Mouse (Mus musculus): ENCODE measurements around the gene Cpm. TPM values are rescaled to one million over a fixed set of nuclear protein-coding genes. Genes with fewer than 3 reads are reported as not detected.
"Not testable (repeated sequence)": the region's sequence is repeated elsewhere in the genome, so short reads cannot be mapped to it uniquely, and the experiment has no call there.

Cpm gene
- total RNA-seq (2021), result 10 to 100 TPM; 13.2 to 14.0 TPM
- long read RNA-seq, experiment 1, partial matches to known transcripts, result 12 of 44 reads
- long read RNA-seq, experiment 1, other reads (novel, unspliced or antisense), result 32 of 44 reads
- long read RNA-seq, experiment 2, partial matches to known transcripts, result 4 of 30 reads
- long read RNA-seq, experiment 2, other reads (novel, unspliced or antisense), result 26 of 30 reads

DNA sequence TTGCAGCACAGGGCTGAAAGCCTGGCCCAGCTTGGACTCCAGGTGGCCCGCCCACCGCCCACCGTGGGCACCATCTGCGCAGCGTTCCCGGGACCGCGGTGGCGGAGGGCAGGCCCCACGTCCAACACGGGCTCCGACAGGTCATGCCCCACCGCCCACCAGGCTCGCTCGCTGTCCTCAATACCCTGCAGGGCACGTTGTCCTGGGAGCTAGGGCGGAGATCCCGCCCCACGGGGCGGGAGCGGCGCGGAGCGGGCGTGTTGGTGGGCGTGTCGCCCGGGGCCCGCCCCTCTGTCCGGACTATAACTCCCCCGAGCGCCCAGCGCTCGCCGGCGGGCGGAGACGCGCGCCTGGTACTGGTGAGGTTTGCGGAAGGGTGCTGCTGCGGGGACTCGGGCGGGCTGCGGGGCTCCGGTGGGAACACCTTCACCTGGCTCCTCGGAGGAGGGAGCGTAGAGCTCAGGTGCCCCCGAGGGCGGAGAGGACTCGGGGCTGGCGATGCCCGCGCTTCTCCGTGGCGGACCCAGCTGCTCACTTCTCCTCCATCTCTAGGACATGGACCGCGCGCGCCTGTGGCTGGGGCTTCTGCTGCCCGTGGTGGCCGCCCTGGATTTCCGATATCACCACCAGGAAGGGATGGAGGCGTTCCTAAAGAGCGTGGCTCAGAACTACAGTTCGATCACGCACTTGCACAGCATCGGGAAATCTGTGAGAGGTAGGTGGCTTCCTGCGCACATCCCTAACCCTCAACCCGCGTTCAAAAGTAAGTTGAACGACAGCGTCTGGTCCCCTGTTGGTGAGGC lies at the start of gene Cpm:
Gene Cpm, plus strand, starts transcription at position 332 of the 803 bp plus-strand sequence.
- peak; percentile 58 to 74 for DNase-seq (ENCODE audit: low spot score in 2 of 2)

DNA sequence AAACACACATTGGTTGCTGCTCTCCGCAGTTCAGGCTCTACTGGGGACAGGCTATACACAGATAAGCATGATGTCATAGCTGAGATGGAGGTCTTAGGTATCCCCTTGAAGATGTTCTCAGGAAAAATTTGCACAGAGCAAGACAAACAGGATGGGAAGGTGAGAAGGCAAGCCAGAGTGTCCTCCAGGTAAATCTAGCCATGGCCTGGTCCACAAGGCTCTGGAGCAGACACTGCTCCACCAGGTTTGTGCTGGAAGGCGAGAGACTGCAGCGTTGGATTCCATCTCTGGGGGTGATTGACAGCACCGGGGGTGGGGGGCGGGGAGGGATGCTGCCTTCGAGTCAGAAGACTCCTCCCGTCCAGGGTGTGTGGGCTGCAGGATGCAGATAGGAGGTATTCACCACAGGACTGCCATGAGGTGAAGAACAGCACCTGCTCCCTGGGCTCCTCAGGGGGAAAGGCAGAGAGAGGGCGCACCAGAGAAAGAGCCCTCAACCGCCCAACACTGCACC lies 49.5 kb upstream of the Cpm start:
- no peak for DNase-seq (ENCODE audit: low spot score in 2 of 2)

DNA sequence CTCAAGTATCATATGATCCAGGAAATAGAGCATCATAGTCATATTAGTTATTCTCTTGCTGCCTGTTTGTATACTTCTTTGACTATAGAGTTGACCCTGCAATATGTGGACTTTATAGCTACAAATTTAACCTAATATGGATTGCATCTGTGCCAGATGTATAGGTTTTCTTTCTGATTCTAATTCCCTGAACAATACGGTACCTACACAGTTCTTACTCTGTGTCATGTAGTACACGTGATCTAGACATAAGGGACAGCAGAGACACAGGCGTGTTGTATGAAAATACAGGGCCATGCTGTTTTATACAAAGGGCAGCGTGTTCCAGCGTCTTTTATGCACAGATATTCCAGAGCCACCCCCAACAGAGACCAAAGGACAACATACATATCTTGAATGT lies 48.9 kb upstream of the Cpm start:
- no peak for DNase-seq (ENCODE audit: low spot score in 2 of 2)

DNA sequence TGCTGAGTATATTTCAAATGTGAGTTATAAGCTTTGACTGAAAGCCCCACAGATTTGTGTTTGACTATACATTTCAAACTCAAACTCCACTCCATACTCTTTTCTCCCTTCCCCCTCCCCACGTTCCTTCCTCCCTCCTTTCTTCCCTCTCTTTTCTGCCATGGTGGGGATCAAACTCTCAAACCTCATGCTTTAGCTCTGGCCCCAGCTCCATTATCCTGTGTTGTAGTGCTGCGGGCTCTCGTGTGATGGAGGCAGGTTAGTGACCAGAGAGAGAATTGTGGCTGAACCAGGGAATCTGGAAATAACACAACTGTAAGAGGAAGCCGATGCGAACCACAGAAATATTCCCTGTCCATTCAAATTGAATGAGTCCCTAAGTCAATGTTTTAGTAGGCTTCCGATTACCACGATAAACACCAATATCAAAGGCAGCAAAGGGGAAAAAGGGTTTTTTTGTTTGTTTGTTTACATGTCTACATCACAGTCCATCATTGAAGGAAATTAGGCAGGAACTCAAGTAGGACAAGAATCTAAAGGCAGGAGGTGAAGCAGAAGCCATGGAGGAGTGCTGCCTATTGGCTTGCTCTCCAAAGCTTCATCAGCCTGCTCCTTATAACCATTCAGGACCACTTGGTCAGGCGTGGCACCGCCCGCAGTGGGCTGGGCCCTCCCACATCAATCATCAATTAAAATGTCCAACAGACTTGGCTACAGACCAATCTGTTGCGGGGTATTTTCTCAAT lies 48.1 kb upstream of the Cpm start:
- no peak for DNase-seq (ENCODE audit: low spot score in 2 of 2)

DNA sequence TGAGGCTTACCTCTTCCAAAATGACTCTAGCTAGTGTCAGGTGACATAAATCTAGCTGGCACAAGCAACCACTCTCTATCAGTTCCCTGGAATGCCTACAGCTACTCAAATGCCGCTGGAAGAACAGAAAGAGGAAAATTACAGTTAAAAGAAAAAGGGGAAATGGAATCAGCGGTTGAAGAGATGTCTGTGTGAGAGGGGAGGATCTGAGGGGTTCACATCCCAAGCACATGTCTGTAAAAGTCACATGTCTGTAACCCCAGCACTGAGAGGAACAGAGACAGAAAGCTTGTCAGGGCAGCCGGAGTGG lies 47.6 kb upstream of the Cpm start:
- no peak for DNase-seq (ENCODE audit: low spot score in 2 of 2)

DNA sequence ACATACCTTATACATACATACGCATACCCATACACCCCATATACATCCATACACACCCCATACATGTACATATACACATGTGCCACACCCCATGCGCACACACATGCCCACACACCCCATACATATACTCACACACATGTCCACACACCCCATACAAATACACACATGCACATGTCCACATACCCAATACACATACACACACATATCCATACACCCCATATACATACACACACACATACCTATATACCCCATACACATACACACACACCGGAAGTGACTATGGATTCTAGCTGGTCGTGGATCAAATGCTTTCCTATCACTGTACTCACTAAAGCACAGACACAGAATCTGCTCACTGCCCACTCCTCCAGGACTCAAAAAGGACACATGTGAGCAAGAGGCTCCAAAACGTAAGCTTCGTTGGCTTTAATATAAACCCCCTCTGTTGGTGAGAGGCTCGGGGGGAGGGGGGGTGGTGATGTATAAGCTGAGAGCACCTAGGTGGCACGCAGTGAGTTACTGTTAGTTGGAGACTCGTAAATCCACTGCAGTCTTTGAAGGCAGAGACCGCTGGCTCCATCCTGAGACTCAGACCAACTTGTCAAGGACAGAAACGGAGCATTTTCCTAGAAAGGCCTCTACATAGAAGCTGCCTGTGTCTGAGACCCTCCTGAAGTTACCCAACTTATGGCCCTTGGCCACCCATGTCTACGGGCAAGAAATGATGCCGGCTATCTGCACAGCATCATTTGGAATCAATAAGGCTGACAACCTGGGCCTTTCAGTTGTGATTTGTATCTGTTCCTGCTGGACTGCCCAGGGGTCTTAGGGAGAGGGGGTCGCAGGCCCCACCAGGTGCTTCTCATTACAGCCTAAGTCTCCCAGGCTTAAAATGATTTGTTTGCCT lies 45.9 kb upstream of the Cpm start:
- DNase-seq (ENCODE audit: low spot score in 2 of 2), result no peak

DNA sequence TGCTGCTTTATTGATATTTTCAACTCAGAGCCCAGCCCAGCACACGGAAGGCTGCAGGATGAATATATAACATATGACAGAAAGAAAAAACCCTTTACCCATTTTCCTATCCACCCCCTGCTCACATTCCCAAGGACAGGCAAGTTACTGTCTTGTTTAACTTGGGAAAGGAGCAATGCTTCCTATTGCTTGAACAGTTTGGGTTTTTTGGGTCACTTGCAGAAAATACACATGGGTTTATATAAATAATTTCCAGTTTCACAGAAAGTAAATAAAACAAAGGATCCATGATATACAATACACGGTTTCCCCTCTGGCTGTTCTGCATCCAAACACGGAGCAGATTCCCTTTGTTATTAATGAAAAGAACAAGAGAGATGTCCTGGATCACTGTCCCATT lies 45.2 kb upstream of the Cpm start:
- no peak for DNase-seq (ENCODE audit: low spot score in 2 of 2)

DNA sequence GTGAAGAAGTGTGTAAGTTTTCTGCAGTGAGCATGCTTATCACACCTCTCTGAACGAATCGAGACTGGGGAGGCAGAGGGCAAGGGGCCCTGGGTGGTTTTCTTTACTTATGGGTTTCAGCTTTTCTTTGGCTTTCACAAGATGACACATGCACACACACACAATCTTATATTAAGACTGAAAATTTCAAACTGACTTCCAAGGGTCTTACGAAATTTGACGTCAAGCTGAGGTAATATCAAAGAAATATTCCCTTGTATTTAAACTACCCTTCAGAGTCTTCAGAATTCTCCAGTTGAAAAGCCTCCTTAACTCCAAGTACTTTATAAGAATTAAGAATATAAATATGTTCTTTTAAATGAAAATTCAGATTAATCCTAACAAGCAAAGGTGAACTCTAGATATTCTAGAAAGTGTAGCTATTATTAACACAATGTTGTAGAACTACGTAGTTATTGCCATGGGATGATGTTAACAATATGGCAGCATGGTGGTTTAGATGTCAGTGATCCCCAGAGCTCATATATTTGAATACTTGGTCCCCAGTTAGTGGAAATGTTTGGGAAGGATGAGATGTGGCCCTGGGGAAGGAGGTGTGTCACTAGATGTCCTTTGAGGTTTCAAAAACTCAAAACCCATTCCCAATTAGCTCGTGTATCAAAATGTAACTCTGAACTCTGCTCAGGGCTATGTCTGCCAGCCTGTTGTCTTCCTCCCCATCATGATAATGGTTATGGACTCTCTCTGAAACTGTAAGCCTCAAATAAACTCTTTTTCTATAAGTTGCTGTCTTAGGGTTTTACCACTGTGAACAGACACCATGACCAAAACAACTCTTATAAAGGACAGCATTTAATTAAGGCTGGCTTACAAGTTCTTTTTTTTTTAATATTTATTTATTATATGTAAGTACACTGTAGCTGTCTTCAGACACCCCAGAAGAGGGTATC lies 44.5 kb upstream of the Cpm start:
- DNase-seq (ENCODE audit: low spot score in 2 of 2), result no peak

DNA sequence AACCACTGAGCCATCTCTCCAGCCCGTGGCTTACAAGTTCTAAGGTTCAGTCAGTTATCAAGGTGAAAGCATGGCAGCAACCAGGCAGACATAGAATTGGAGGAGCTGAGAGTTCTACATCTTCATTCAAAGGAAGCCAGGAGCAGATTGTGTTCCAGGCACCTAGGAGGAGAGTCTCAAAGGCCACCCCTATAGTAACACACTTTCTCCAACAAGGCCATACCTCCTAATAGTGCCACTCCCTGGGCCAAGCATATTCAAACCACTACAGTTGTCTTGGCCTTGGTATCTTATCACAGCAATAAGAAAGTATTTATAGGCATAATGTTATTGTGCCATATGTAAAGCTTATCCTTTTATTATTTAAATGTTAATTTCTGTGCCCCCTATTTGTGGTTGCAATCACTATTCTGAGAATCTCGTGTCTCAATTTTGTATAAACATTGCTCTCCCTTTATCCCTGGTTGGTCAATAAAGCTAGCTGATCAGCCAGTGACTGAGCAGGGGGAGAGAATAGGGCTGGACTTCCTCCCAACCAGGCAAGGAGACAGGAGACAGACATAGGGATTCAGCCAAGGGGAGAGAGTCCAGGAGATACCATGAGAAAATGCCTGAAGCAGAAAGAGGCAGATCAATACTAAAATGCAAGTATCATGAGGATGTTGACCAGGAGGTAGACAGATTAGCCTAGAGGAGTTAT lies 43.5 kb upstream of the Cpm start:
- DNase-seq (ENCODE audit: low spot score in 2 of 2), result no peak

DNA sequence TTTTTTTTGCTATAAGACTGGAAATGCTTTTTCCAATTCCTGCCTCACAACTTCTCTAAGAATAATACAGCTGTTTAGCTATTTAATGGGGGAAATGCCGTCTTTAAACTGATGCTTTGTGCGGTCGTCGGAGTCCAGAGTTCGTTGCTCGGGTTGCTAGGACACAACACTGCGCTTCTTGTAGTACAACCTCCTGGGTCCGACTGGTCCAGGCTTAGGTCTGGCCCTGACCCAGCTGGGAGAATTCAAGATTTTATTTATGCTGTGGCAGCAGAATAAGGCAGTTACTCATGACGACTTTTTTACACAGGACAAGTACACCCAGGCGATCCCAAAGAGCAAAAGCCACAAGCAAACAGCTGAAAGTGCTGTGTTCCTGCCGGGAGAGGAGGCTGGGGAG lies 42.4 kb upstream of the Cpm start:
- no peak for DNase-seq (ENCODE audit: low spot score in 2 of 2)

DNA sequence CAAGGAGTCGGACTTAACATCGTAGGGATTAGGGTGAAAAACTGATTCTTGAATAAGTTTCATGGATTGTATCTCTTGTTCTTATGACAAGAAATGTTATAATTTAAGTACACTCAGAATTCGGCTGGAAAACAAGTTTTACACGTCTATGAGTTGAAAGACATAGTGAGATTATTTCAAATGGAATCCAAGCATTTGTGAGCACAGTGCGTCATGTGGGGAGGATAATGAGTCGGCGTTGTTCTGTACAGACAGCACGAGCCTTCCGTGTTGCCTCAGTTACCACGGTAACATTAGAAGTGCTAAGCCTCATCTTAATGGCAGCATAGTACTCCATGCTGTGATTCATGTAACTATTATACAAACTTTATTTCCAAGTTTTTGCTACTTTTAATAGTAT lies 42.0 kb upstream of the Cpm start:
- DNase-seq (ENCODE audit: low spot score in 2 of 2), result no peak

DNA sequence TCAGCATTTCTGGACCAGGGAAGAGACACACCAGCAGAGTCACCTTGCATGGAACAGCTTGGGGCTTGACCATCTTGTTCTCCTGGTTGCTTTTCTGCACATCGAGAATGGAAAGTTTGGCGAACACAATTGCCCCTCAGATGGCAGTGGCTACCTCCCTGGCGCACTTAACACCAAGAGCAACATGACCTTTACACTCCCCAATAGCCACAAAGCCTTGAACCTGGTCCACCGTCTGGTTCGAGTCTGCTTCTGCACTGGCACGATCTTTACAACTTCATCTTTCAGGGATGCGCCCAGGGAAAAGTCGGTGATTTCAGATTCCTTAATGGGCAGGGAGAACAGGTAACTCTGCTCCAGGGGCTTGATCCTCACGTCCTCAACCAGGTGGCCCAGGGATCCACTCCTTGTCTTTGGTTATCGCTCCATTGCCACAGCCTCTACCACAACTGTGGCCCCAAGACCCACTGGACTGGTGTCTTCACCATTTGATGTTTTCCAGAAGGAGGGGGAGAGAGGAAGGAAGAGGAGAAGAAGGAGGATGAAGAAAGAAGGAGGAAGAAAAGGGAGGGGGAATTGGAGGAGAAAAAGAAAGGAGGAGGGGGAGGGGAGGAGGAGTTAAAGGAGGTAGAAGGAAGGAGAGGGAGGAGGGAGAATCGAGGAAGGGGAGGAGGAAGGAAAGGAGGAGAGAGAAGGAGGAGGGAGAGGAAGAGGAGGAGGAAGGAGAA lies 40.7 kb upstream of the Cpm start:
- not testable (repeated sequence) for DNase-seq (ENCODE audit: low spot score in 2 of 2)

DNA sequence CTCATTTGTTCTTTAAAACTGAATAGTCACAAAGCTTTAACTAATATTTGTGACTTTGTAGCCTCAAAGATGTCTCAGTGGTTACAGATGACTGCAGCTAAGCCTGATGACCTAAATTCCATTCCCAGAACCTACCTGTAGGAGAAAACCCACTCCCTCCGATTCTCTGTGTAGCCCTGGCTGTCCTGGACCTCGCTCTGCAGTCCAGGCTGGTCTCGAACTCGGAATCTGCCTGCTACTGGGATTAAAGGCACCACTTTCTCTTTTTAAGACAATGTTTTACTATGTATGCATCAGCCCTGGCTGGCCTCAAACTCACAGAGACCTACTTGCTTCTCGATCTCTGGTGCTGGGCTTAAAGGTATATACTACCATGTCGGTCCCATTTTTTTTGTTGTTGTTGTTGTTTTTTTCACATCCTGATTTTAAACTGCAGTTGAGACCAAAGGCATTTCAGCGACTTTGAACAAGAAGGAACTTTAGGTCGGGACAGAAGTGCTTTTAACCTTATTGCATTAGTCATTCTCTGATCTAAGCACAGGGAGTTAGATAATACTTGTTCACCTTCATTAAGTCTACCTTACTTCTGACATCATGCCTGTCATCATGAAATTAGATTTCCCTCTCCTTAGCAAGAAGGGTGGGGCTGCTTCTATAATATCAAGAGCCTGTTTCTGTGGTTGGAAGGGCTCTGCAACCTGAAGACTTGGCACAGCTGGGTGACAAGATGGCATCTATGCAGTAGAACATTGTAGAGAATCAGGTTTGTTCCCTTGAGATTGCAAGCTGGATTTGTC lies 40.0 kb upstream of the Cpm start:
- no peak for DNase-seq (ENCODE audit: low spot score in 2 of 2)

DNA sequence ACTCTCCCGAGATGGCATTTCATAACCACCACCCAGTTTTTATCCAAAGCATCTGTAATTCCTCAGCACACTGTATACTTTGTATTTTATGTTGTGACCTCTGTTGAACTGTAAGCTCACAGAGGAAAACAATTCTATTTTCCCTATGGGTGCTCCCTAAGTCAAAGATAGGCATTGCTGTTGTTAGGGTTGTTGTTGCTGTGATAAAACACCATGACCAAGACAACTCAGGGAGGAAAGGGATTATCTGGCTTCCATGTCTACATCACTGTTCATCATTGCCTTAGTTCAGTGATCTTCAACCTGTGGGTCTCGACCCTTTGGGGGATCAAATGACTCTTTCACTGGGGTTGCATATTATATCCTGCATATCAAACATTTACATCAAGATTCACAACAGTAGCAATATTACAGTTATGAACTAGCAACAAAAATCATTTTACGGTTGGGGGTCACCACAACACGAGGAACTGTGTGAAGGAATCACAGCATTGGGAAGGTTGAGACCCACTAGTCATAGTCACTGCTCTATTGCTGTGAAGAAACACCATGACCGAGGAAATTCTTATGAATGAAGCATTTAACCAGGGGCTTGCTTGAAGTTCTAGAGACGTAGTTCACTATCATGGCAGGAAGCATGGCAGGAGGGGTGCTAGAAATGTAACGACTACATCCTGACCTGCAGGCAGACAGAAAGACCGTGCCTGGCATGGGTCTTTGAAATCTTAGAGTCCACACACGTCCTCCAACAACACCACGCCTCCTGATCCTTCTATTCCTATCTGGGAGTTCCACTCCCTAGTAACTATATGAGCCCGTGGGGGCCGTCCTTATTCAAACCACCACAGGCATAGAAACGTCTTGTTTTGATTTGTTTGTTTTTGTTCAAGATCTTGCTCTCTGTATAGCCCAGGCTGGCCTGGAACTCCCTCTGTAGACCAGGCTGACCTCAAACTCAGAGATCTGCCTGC lies 38.7 kb upstream of the Cpm start:
- DNase-seq (ENCODE audit: low spot score in 2 of 2), result no peak

DNA sequence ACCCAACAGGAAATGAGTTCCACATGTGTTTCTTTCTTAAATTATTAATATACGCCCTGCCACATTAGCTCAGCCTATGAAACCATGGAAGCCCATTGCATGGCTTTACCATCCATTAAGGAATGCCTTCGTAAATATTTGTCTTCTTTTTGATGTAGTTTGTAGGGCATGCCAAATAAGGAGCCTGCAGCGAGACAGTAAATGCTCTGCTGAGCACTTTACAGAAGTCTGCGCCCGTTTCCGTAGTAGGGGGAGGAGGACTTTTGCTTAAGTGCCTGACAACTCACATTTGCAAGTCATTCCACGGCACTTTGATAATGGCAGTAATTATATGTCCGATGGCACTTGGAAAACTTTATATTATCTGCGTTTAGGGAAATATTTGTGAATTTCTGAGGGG lies 37.5 kb upstream of the Cpm start:
- DNase-seq (ENCODE audit: low spot score in 2 of 2), result no peak

DNA sequence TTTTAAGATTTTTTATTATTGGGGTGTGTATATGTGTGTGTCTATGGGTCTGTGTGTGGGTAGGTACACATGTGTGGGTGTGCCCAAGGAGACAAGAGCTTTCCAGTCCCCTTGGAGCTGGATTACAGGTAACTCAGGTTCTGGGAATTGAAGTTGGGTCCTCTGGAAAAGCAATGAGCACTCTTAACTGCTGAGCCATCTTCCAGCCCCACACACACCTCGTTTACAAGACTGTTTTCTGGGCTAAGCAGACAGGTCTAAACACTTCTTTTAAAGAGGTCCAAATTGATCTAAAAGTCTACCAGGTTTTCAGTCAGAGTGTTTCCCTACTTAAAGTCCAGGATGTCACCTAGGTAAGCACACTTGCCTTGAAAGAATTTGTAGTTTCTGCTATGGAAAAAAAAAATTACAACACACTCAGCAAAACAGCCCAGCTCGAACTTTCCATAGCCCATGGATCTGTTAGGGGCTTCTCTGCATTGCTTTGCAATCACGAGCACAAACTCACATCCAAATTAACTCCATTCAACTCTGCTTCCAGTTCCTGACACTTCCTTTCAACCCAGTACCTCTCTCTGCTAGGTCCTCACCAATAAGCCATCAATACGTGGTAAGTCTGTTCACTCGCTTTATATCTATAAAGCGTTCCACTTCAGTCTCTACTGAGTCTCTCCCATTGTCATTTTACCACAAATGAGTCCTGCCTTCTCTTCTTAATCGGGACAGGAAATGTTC lies 36.8 kb upstream of the Cpm start:
- no peak for DNase-seq (ENCODE audit: low spot score in 2 of 2)
